Mouse (Mus musculus) lung, postnatal 25 days (tissue): Measurements from ENCODE around the gene Dock8.
A peak's percentile ranks its signal among the peaks of the same experiment; 100 is the strongest.

Experiments
- DNase-seq: peaks from one replicate; pipeline ENCODE4 v3.0.0; 2022; ENCODE audit warnings: low spot score

Gene Dock8

GRCm38 (mm10) chr19:25193751-25194150 is 194.4 kb downstream of the Dock8 start:
- no peak for DNase-seq

GRCm38 (mm10) chr19:25200081-25200860 is 200.9 kb downstream of the Dock8 start:
- no peak for DNase-seq

GRCm38 (mm10) chr19:25203077-25203476 is 203.7 kb downstream of the Dock8 start:
- DNase-seq: no peak

GRCm38 (mm10) chr19:25206969-25207368 is 207.6 kb downstream of the Dock8 start:
- no peak for DNase-seq

GRCm38 (mm10) chr19:25207731-25208361 is 208.5 kb downstream of the Dock8 start:
- DNase-seq: no peak

GRCm38 (mm10) chr19:25208596-25209110 is 209.3 kb downstream of the Dock8 start:
- no peak for DNase-seq

GRCm38 (mm10) chr19:25220611-25221010 is 221.3 kb downstream of the Dock8 start:
- no peak for DNase-seq

- no peak for DNase-seq
These were observed 222.8 kb downstream of the Dock8 start for GRCm38 (mm10) chr19:25221964-25222640.

GRCm38 (mm10) chr19:25230058-25230974 is 231.0 kb downstream of the Dock8 start:
- DNase-seq: no peak

GRCm38 (mm10) chr19:25230975-25231334 is 231.6 kb downstream of the Dock8 start:
- no peak for DNase-seq

- no peak for DNase-seq
These were observed 232.7 kb downstream of the Dock8 start for GRCm38 (mm10) chr19:25232032-25232431.

- peak; percentile 46 for DNase-seq
These were observed 237.5 kb downstream of the Dock8 start, which contains the start of gene Kank1 for GRCm38 (mm10) chr19:25236596-25237491. Gene Kank1 (plus strand): TSS chr19:25236975.

GRCm38 (mm10) chr19:25237492-25238040 is 238.2 kb downstream of the Dock8 start:
- DNase-seq: no peak

GRCm38 (mm10) chr19:25238121-25238520 is 238.8 kb downstream of the Dock8 start:
- no peak for DNase-seq

GRCm38 (mm10) chr19:25243566-25243965 is 244.2 kb downstream of the Dock8 start:
- no peak for DNase-seq

- no peak for DNase-seq
These were observed 246.7 kb downstream of the Dock8 start for GRCm38 (mm10) chr19:25246062-25246461.

GRCm38 (mm10) chr19:25247858-25248552 is 248.7 kb downstream of the Dock8 start:
- DNase-seq: no peak

- no peak for DNase-seq
These were observed 249.9 kb downstream of the Dock8 start for GRCm38 (mm10) chr19:25249230-25249629.

- DNase-seq: no peak
These were observed 252.3 kb downstream of the Dock8 start for GRCm38 (mm10) chr19:25251610-25252140.
